Mouse (Mus musculus) hindbrain, postnatal 0 days (tissue): ENCODE measurements around the gene Hsp90ab1. TPM values are rescaled to one million over a fixed set of nuclear protein-coding genes. Genes with fewer than 3 reads are reported as not detected.

Experiments
- ATAC-seq: fragments of 200-750 bp; cut with Nextera tagmentation; 2 replicates; pipeline ENCODE4 v1.8.0; 2017; ENCODE audit warnings: mild to moderate bottlenecking, moderate TSS enrichment, moderate library complexity
- DNase-seq: peaks from one replicate; pipeline ENCODE4 v3.0.0-alpha.2; 2015; ENCODE audit warnings: low spot score
- H3K27ac ChIP-seq: fragments of 300-500 bp; sonication (generic); 2 replicates; pipeline ENCODE4 v1.5.1; 2014; ENCODE audit warnings: mild to moderate bottlenecking
- H3K27me3 ChIP-seq: fragments of 300-500 bp; sonication (generic); 2 replicates; pipeline ENCODE4 v1.6.1; 2014; ENCODE audit warnings: low read length, mixed read lengths; ENCODE audit not compliant: insufficient read depth
- H3K36me3 ChIP-seq: fragments of 300-500 bp; sonication (generic); 2 replicates; pipeline ENCODE4 v1.6.1; 2014; ENCODE audit warnings: low read length, mixed read lengths; ENCODE audit not compliant: insufficient read depth
- H3K4me1 ChIP-seq: fragments of 300-500 bp; sonication (generic); 2 replicates; pipeline ENCODE4 v1.6.1; 2014; ENCODE audit warnings: antibody characterized with exemption, low read length, mixed read lengths; ENCODE audit not compliant: insufficient read depth
- H3K4me2 ChIP-seq: fragments of 300-500 bp; sonication (generic); 2 replicates; pipeline ENCODE4 v1.6.1; 2014; ENCODE audit warnings: low read depth, mild to moderate bottlenecking, low read length, moderate library complexity, mixed read lengths
- H3K4me3 ChIP-seq: fragments of 300-500 bp; sonication (generic); 2 replicates; pipeline ENCODE4 v1.5.1; 2014; ENCODE audit warnings: low read length
- H3K9ac ChIP-seq: fragments of 300-500 bp; sonication (generic); replicated peaks from 2 replicates; pipeline ENCODE4 v1.6.1; 2014; ENCODE audit warnings: mild to moderate bottlenecking, low read length, moderate library complexity, mixed read lengths
- H3K9me3 ChIP-seq: fragments of 300-500 bp; sonication (generic); 2 replicates; pipeline ENCODE4 v1.6.1; 2016; ENCODE audit warnings: low read length, mixed read lengths
- CTCF ChIP-seq: IDR thresholded peaks from 2 replicates; pipeline ENCODE4 v1.5.1; 2016; ENCODE audit warnings: antibody characterized with exemption, control low read depth, low read depth
- WGBS: fragments of 180-500 bp; shearing (Covaris S2); extraction: QIAGEN DNeasy Blood & Tissue Kit; methylation state at CpG from one replicate; pipeline ENCODE4 v1.1.7; 2014; 5-methylcytosine and 5-hydroxymethylcytosine counted together
- polyA plus RNA-seq: library from polyadenylated mRNA; unstranded; fragments of >200 nt; fragmentation: Nextera tagmentation; extraction: Ambion mirVana; gene quantifications from 2 replicates; pipeline ENCODE4 v1.2.1, GENCODE M21; 2015
- total RNA-seq: library from RNA; depleted of rRNA; stranded (reverse); fragments of >200 nt; gene quantifications from 2 replicates; pipeline ENCODE4 v1.2.3, GENCODE M21; 2014

The Hsp90ab1 gene
- total and polyA plus RNA-seq, 2 experiments from 2014 or later, result 982 to 1,504 TPM

DNA sequence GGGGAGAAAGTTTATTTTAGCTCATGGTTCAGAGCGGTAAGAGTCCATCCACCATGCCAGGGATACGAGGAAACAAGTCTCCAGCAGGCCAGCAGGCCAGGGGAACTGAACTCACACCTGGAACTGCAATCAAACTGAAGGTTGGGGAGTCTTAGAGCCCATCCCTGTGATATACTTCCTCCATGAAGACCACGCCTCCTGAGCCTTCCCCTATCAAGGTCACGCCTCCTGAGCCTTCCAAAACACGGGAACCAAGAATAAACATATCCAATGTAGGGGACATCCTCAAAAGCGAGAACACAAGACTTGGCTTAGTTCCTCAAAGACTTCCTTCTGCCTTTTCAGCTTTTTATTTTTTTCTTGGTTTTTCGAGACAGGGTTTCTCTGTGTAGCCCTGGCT is 39.9 kb upstream of the Hsp90ab1 start:
- H3K27ac ChIP-seq, result no peak overlapping the region
- H3K4me2 ChIP-seq, result no peak overlapping the region
- no peaks in the 10 kb centered on the region for H3K4me1 ChIP-seq
- no peak for DNase-seq
- no peak for ATAC-seq
- no peak overlapping the region for H3K9ac ChIP-seq
- H3K4me3 ChIP-seq, result no peak overlapping the region
- no peaks in the 10 kb centered on the region for H3K36me3 ChIP-seq
- WGBS, result 91% methylated on average over 7 of the region's 7 CpGs
- no peak for TF ChIP-seq CTCF
- H3K27me3 ChIP-seq, result no peaks in the 10 kb centered on the region
- no peaks in the 10 kb centered on the region for H3K9me3 ChIP-seq

DNA sequence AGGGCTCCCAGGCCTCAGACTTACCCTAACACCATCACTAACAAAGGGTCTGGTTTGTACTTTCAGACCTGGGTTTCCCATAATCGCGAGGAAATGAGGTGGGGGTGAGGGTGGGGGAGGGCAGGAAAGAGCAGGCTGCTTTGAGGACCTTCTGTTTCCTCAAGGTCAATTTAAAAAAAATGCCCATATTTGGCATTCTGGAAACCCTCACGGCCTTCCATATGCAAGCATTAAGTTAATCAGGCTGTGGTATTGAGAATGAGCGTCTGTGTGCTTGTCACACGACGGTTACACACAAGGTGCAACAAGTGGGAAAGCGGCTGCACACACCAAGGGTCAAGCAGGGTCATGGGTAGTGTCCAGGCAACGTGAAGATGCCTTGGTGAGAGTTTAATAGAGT is 38.9 kb upstream of the Hsp90ab1 start:
- Histone ChIP-seq H3K9me3 (no peaks in the 10 kb centered on the region), H3K27me3 (no peaks in the 10 kb centered on the region), H3K9ac (no peak overlapping the region), H3K4me2 (no peak overlapping the region), H3K4me1 (no peaks in the 10 kb centered on the region), H3K36me3 (no peaks in the 10 kb centered on the region), H3K27ac (no peak overlapping the region), H3K4me3 (no peak overlapping the region)
- 80% methylated on average over 8 of the region's 8 CpGs for WGBS
- TF ChIP-seq CTCF, result no peak
- DNase-seq, result no peak
- ATAC-seq, result no peak

DNA sequence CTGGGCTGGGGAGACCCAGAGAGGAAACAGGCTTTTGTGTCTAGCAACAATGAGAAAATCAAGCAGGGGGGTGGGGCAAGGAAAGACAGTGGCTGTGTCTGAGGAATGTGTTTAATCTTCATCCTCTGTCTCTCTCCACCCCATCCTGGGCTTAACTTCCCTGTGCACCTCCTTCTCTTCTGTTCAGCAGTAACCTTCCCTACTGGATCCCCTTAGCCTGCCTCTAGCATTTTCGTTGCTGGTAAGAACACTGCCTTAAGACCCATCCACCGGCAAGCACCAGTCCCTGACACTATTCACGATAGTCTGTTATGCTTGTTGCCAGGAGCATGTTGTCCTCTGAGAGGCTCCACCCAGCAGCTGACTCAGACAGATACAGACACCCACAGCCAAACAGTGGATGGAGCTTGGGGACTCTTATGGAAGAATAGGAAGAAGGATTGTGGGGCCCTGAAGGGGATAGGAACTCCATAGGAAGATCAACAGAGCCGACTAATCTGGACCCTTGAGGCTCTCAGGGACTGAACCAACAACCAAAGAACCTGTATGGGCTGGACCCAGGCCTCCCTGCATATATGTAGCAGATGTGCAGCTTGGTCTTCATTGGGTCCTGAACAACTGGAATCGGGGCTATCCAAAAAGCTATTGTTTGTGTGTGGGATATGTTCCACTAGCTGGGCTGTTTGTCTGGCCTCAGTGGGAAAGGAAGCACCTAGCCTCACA is 37.2 kb upstream of the Hsp90ab1 start:
- Histone ChIP-seq H3K4me3 (no peak overlapping the region), H3K9ac (no peak overlapping the region), H3K27me3 (no peaks in the 10 kb centered on the region), H3K36me3 (no peaks in the 10 kb centered on the region), H3K9me3 (no peaks in the 10 kb centered on the region), H3K4me2 (no peak overlapping the region), H3K27ac (no peak overlapping the region), H3K4me1 (no peaks in the 10 kb centered on the region)
- TF ChIP-seq CTCF, result no peak
- DNase-seq, result no peak
- no peak for ATAC-seq
- 25% methylated on average over 5 of the region's 5 CpGs for WGBS

DNA sequence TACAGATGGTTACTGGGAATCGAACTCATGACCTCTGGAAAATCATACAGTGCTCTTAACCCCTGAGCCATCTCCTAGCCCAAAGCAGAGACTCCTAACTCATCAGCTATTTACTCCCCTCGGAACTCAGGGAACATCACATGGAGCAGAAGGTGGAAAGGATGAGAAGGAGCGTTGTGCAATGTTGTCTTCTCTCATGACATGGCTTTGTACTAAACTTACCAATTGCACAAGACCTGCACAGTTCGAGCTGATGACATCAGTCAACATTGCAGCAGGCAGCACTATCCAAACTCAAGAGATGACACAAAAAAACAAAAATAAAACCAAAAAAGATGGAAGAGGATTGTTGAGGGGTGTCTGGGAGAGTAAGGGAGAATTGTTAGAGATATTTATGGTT is 35.3 kb upstream of the Hsp90ab1 start:
- Histone ChIP-seq H3K27ac (no peak overlapping the region), H3K4me2 (no peak overlapping the region), H3K9me3 (no peaks in the 10 kb centered on the region), H3K36me3 (no peaks in the 10 kb centered on the region), H3K27me3 (no peaks in the 10 kb centered on the region), H3K4me1 (no peaks in the 10 kb centered on the region), H3K4me3 (no peak overlapping the region), H3K9ac (no peak overlapping the region)
- no peak for ATAC-seq
- DNase-seq, result no peak
- no peak for TF ChIP-seq CTCF
- WGBS, result 92% methylated on average over 4 of the region's 4 CpGs

DNA sequence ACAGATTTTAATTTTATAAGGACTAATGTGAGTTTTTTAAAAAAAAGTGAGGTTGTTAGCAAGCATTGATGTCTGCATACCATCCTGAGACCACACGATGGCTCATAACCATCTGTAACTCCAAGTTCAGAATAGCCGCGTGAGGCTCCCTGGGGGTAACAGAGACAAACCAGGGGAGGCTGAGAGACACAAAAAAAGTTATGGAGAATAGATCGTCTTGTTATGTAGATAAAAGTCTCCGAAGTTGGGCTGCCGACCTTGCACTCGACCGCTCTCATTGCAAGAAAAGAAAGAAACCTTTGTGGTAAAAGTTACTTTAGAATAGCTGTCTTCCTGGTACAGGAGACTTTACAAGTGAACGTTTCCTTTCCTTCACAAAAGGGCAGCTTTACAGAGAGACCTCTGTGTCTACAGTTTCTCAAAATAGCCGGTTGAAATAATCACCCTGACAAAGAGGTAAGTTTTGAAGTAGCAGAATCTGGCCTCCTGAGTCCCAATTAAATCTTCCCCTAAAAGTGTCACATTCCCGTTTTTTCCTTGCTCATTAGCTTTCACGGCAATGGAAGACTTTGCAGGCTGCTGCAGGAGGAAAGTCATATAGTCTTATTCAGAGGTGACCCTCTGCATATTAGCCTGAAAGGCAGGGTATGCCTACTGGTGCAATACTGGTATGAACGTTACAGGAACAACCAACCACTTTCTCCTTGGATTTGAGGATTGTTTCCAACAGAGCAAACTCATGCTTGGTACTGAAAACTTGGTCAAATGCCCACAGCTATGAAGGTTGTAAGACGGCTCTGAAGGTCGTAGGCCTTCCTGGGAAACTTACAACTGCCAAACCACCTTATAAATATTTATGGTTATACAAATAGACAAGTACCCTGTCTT is 34.2 kb upstream of the Hsp90ab1 start:
- DNase-seq (no peak), ATAC-seq (no peak)
- no peaks in the 10 kb centered on the region for H3K4me1 ChIP-seq
- no peak overlapping the region for H3K27ac ChIP-seq
- H3K9me3 ChIP-seq, result no peaks in the 10 kb centered on the region
- no peaks in the 10 kb centered on the region for H3K27me3 ChIP-seq
- no peak overlapping the region for H3K4me3 ChIP-seq
- H3K9ac ChIP-seq, result no peak overlapping the region
- 78% methylated on average over 15 of the region's 15 CpGs for WGBS
- no peak for TF ChIP-seq CTCF
- no peaks in the 10 kb centered on the region for H3K36me3 ChIP-seq
- H3K4me2 ChIP-seq, result no peak overlapping the region

DNA sequence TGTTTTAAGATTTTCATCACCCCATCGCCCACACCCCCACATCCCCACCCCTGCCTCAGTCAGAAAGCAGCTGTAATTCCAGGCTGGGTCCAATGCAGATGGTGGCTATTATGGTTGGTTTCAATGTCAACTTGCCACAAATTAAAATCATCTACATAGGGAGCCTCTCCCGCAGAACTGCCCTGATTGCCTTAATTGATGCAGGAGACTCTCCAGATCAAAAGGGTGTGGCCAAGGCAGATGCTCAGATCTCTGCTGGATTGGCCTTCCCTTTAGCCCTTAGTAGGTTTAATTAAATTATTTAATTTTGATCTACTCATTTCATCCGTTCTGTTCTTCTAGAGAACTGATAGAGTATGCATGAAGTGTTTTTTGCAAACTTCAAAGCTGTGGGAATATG is 29.9 kb upstream of the Hsp90ab1 start:
- Histone ChIP-seq H3K4me2 (no peak overlapping the region), H3K9me3 (no peaks in the 10 kb centered on the region), H3K36me3 (no peaks in the 10 kb centered on the region), H3K4me1 (peaks cover 6% of the 10 kb centered on the region; the same call in 1 of the 2 replicates), H3K27me3 (no peaks in the 10 kb centered on the region), H3K9ac (no peak overlapping the region), H3K4me3 (no peak overlapping the region), H3K27ac (no peak overlapping the region)
- ATAC-seq, result no peak
- no peak for TF ChIP-seq CTCF
- no peak for DNase-seq
- WGBS, result 79% methylated on average over 3 of the region's 3 CpGs
